Mouse (Mus musculus) brain, embryonic 14.5 days (tissue): ENCODE measurements at regions not wholly inside any gene's neighbourhood (a gene's known extent, or its start where the extent isn't known, plus 50 kb on each side); places are given as distances from the start of the nearest gene placed in this dataset.

ENCODE experiments used
- CTCF ChIP-seq: fragments of 200-500 bp; IDR thresholded peaks from 2 replicates; pipeline ENCODE4 v1.5.1; 2012; ENCODE audit warnings: inconsistent platforms, mild to moderate bottlenecking, moderate library complexity, borderline replicate concordance; ENCODE audit not compliant: insufficient read depth, insufficient read length; ENCODE audit errors: extremely low read depth
- POLR2A ChIP-seq: fragments of 200-500 bp; IDR thresholded peaks from 2 replicates; pipeline ENCODE4 v1.6.1; 2012; ENCODE audit warnings: mild to moderate bottlenecking, inconsistent platforms, borderline replicate concordance; ENCODE audit not compliant: poor library complexity, insufficient read depth, insufficient read length, severe bottlenecking; ENCODE audit errors: extremely low read depth

- TF ChIP-seq CTCF: no peak
- TF ChIP-seq POLR2A: no peak
Measured at GRCm38 (mm10) chr15:14101757-14102156, 928.3 kb upstream of the Cdh6 start.
